Mouse (Mus musculus) bone marrow macrophage, adult 2 months (primary cell): ENCODE measurements around the gene Tshz2.

Experiments used
- CTCF ChIP-seq: IDR thresholded peaks from 2 replicates; pipeline ENCODE4 v1.5.1; 2012; ENCODE audit warnings: low read depth, mild to moderate bottlenecking, low read length, moderate library complexity
- POLR2A ChIP-seq: IDR thresholded peaks from 2 replicates; pipeline ENCODE4 v1.6.1; 2012; ENCODE audit warnings: mild to moderate bottlenecking, low read depth, low read length, borderline replicate concordance

DNA sequence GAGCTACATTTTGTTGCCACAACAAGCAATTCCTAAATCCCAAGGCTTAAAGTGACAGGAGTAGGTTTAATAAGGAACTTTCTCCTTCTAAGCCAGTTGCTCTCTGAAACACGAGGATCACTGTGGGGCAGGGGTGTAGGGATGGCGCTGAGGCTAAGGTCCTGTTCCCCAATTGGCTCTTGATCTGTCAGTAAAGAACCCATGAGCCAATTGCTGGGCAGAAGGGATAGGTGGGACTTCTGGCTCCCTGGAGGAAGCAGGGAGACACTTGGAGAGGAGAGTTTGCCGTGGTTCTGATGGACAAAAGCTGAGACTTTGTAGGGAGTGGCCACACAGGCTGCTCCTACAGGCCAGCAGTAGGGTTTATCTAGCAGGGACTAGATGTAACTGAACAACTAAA is 128.9 kb downstream of the Tshz2 start:
- TF ChIP-seq CTCF (no peak), POLR2A (no peak)
